Mouse (Mus musculus) fibroblast of lung, adult 2 months (primary cell): Measurements from ENCODE around the gene Zfp365.
A peak's percentile ranks its signal among the peaks of the same experiment; 100 is the strongest.

Source experiments
- DNase-seq: peaks from one replicate; pipeline ENCODE4 v3.0.0-alpha.2; 2011; ENCODE audit warnings: low read depth

Gene Zfp365

DNA sequence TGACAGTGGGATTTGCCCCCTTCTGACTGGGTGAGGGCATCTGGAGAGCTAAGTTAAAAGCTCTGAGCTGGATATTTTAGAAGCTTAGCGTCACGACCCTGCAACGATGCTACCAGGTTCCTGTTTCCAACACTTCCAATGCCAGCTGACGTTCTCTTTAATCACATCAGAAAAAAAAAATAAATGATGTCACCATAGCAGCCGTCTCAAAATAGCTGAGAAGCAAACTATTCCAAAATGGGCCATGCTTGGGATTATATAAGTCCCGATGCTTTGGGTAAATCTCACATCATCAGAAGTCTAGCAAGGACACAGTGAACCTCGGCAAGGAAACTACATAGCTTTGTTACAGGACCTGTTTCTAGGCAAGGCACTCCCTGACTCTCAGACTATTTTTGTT, 9.1 kb downstream of the Zfp365 start:
- DNase-seq = no peak

DNA sequence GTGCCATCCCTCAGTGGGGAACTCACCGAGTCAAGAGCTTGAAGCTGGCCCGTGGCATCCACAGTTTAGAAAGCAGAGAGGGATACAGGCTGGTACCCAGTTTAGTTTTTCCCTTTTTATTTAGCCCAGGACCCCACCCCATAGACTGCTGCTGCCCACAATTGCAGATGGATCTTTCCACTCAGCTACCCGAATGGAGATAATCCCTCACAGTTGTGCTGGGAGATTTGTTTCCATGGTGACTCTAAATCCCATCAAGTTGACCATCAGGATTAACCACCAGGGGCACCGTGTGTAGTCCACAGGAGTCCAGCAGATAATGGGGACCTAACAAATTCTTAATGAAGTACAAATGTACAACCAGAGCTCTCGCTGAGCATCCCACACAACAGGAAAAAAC, 11.3 kb downstream of the Zfp365 start:
- no peak for DNase-seq

DNA sequence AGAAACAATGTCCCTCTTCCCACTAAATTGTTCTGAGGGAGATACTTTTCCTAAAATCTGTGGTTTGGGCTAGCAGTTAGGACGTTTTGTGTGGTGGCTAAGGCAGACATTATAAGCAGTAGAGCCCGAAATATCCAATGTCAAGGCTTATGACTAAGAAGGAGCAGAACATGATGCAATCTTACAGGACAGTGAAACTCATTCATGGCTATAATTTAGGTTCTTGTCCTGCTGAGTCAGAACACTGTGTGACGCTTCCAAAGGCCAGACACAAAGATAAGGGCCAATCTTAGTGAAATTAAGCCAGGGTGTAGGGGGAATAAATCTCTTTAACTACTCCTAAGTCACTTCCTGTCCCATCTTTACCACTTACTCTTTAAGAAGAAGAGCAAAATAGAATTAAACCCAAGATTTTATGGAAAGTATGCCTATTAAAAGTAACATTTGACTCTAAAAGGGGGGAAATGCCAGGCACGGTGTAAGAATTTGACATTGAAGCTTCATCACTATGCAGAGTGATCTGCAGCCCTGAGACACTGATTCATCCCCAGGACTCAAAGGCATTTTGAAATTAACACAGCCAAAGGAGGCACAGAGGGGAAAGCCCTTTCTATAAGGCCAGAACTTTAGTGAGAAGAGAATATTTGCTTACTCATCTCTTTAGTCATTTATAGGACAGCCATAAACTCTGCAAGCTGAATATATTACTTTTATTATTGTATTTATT, 13.3 kb downstream of the Zfp365 start:
- peak; percentile 43 for DNase-seq

DNA sequence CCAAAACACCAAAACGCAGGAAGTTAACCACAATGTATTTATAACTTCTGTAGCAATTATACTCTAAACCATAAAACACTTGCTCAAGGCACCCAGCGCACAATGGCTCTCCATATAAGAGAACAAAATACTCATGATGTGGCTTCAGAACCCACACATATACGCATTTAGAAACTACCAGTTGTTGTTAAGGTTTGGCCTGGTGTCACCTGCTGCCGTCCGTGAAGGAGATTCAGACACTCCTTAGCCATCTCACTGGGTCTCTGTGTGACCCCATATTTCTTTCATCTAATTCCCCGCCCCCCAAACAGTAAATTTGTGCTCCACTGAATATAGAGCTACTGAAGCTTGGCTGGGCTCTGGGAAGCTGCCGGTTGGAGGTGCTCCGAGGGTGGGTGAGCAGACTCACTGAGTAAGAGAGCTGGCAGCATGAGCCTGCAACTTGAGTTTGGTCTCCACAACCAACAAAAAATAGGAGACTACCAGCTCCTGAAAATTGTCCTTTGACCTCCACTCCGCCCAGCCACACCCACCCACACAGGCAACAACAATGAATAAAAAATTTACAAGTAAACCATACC, 14.0 kb downstream of the Zfp365 start:
- no peak for DNase-seq

DNA sequence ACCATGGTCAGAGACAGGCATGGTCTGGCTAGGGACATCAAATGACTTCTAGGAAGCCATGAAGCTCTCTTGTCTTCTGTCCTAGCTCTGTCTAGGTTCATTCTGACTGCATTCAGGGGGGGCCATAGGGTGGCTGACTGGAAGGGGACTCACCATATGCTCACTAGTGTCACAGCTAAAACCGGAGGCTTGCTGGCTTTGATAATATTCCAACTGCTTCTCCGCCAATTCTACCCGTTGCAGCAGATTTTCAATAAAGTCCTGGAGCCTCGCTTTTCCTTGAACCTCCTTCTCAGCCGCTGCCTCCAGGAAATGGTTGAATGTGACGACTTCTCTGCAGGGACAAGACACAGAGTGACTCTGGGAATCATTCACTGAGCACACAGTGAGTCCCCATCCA, 15.2 kb downstream of the Zfp365 start:
- no peak for DNase-seq

DNA sequence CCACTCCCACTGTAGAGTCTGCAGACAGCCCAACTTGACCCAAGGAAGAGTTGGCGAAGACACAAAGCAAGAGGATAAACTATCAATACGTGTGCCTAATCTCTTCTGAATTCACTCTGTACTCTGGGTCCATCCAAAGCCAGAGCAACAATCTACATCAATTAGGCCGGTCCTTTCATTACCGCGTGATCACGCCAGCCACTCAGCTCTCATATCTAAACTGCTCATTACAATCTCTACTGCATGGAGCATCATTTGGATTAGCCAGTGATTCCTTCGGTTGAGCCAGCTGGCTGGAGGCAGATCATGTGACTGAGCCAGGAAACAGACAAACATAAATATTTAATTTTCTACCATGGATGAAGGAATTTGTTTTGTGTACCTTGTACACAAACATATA, 17.8 kb downstream of the Zfp365 start:
- DNase-seq = no peak

DNA sequence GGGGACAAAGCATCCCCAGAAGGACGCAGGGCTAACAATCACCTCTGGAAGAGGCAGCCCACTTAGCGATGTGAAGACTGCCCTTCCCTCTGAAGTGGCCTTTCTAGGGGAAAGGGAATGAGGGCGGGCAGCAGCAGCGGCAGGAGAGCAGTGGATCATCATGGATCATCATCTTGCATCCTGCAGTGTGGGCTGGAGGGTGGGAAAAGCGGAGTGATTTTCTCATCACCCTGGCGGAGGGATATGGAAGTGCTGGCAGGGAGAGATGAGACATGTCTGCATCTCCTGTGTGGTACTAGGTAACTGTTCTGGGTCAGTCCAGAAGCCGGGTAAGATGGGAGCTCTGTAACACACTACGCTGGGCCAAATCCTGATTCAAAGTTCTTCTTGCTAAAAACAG, 18.4 kb downstream of the Zfp365 start:
- no peak for DNase-seq

DNA sequence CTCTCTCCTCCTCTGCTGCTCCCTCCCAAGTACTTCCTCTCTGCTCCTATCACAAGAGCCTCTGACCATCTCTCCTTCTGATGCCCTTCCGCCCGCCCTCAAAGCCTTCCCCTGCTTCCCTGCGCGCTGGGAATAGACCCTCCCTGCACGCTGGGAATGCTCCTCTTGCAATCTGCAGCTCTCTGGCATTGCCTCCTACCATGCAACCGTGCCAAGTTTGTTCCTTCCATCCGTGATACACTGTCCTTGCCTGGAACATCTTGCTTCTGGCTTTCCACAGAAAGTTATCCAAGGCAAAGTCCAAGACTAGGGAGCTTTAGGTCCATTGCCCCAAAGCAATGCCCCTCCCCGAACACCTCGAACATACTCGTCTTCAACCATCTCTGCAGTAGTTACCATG, 19.2 kb downstream of the Zfp365 start:
- DNase-seq = no peak

DNA sequence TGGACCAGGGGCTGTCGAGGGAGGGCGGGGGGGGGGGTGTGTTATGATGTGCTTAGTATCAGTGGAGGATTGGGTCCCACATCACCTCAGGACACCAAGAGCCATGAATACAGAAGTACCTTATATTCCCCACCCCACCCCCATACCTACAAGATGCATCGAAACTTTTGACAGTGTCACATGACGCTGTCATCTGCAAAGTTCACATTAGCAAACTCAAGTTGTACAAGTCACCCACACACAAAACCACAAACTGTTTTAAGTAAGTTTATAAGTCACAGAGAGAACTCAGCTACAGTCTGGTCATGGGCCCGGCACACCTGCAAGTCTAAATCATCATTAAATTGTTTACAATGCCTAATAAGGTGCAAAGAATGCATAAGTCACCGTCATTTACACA, 21.3 kb downstream of the Zfp365 start:
- DNase-seq = no peak

DNA sequence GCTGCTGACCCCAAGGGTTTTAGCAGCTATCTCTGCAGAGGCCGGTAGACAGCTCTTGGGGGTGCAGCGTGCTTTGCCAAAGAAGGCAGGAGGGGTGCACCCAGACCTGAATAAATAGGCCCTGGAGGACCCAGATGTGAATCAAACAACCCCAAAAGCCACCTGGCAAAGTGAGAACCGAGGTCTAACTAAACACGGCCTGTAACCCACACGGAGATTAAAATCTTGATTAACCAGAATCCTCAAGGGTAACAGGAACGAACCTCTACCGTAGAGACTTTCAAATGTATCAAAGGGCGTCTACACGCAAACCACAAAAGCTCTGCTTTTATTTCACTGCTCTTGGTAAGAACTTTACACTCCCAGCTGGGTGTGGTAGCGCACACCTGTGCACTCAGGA, 24.5 kb downstream of the Zfp365 start:
- DNase-seq = no peak

DNA sequence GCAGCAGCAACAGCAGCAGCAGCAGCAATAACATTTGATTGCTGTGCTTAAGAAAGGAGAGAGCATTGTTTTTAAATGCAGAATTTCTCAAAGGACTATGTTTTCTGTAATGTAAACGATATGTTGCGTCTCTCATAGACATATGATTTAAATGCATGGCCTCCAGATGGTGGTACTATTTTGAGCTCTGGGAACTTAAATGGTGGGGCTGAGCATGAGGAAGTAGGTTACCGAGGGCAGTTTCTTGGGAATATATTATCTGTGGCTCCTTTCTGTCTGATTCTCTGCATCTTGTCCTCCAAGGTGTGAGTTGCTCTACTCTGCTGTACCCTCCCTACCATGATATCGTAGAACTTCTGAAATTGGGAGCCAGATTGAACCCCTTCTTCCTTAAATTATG, 31.8 kb downstream of the Zfp365 start:
- no peak for DNase-seq

DNA sequence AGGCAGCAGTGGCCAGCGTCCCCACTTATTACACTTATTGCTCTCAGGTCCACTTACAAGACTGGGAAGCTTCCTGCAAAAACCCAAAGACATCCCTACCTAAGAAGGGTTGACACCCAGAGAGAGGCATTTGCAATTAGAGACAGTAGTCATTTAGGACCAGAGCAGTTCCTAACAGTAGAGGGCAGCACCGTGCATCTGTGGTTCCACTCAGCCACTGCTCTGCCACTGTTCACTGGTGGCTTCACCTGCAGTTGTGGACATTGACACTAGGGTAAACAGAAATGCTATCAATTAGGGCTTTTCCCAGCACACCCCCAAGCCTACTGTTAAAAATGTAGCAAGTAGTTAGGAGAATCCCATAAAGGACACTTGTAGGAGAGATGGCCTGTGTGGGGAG, 40.7 kb downstream of the Zfp365 start:
- DNase-seq = no peak

DNA sequence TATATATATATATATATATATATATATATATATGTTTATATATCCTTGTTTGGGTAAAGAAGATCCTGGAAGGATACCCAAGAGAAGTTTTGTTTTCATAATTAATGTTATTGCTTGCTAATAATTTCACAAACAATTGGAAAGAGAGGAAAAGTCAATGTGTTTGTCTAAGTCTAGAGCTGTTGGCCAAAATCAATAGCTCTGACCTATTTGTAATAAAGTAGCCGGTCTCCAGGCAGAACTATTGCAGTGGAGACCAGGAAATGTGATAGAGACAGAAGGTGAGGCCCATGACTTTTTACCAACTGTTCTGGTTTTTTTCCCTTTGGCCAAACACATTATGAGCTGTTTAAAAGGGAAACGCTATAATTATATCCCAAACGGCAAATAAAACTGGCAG, 44.2 kb downstream of the Zfp365 start:
- no peak for DNase-seq

DNA sequence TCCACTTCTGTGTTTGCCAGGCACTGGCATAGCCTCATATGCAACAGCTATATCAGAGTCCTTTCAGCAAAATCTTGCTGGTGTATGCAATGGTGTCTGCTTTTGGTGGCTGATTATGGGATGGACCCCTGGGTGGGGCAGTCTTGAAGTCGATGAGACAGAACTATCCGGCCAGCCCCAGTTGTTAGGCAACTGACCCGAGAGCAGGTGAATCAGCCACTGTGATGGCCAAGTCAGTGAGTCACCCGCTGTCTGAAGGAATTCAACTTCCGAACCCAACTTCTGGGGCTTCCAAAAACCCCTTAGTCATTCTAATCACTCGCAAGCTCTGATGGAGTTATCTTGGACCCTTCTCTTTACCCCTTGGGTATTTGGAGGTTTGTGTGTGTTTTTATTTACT, 46.6 kb downstream of the Zfp365 start:
- peak; percentile 38 for DNase-seq

DNA sequence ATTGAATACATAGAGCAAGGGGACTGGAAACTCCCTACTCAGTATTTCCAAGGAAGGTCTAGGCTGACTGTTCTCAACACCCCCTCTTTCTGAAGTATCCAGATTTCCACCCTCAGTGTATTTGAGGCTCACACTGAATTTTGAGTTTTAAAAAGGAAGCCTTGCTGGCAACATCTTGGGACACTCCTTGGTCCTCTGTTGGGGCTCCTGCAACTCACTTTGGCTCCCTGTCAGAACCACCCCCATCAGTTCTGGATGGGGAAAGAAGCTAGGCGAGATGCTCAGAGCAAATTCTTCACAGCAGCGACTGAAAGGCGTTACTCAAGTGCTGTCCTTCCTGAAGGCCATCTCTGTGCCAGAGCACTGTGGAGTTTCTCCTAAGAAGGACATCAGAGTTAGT, 47.4 kb downstream of the Zfp365 start:
- DNase-seq = no peak

DNA sequence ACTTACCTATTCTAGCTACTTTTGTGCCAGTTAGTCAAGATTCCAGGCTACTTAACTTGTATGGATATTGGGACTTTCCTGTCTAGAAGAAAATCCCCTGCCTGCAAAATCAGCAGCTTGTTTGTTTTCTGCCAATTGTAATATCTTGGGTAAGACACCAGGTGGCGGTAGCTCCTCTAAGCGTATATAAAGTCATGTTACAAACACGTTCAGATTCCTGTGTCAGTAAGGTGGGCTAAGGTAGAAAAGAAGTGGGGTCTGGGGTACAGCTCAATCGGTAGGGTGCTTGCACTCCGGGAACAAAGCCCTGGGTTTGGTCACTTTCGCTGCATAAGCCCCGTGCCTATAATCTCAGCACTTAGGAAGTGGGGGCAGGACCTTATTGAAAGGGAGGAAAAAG, 50.1 kb downstream of the Zfp365 start:
- DNase-seq = no peak

DNA sequence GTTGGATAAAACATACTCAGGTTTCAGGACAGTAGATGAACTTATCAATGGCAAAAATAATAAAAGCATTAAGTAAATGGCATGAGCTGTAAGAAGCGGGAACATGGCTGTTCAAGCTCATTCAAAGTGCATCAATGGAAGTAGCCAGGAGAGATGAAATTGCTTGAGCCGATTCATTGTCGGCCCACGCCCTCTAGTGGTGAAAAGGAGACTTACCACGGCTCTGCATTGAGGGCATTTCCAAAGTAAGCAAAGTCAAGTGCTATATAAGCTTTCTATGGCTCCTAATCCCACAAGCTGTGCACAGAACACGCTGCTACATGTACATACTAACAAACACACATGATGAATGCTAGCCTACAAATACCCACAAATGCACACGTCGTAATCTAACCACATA, 53.6 kb downstream of the Zfp365 start:
- DNase-seq = peak; percentile 44

DNA sequence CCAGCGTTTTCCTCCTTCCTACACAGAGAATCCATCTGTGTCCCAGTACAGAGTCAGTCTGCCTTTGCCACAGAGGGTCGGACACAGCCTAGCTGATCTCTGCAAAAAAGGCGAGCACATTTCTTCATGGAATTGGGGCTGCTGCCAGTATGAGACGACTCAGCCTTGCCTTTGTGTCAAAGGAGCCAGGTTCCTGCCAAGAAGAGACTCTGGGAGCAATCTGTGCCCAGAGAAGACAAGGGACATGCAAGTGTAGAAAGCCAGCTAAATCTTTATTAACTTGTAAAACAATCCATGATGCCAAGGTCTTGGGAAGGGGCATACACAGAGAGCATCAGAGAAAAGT, 54.9 kb downstream of the Zfp365 start:
- no peak for DNase-seq

DNA sequence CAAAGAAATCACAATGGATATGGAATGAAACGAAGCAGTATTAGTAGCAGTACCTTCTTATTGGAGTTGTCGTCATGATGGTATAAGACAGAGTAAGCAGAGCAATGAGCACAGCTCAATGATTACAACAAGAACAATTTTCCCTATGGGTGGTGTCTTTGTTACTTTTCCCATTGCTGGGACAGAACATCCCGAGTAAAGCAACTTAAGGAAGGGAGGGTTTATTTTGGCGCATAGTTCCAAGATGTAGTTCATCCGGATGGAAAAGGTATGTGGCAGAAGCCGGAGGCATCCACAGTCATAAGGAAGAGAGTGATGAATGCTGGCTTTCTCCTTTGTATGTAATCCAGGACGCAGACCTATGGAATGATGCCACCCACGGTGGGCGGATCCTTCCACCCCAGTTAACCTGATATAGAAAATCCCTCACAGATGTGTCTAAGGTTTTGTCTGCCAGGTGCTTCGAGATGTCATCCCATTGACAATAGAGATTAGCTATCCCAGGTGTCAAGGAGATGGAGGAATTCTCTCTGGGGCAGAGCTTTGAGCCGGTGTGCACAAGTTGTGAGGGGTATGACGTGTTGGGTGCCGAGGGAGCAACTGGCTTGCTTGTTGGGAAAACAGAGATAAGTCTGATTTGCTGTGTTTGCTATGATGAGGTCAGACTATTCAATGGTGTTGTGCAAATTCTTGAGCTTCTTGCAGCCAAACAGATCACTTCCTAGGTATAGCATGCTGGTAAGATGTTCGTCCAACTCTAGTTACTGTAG, 55.5 kb downstream of the Zfp365 start:
- no peak for DNase-seq

DNA sequence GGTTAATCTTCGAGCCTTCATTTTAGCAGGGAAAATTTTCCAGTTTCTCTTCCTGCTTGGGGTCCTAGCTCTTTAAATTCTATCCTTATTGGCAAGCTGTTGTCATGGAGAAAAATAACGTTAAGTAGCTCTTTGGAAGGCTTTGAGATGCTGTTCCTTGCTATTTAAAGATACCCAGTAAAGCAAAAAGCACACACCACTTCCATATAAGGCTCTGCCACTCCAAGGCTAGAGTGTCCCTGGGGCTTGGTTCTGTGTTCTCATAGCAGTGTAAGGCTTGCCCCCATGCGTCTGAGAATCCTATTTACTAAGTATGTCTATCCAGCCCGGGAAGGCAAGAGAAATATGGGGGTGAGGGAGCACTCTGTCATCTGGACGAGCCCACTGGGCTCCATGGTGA, 56.7 kb downstream of the Zfp365 start:
- DNase-seq = no peak

DNA sequence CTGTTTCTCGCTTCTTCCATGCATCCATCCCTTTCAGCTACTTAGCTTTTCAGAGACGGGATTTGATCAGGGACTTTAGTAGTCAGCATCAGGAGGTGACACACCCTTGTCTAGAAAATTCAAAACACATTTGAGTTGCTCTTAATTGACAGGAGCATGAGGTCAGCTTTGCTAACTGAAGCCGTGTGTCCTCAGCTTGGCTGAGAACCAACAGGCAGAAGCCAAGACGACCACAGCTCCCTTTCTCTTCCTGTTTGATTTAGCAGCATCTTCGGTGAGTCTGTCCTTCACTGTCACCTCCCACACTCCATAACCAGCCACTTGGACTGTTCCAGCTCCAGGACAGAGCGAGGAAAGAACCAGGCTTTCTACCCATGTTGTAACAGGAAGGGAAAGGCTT, 60.1 kb downstream of the Zfp365 start:
- DNase-seq = no peak

DNA sequence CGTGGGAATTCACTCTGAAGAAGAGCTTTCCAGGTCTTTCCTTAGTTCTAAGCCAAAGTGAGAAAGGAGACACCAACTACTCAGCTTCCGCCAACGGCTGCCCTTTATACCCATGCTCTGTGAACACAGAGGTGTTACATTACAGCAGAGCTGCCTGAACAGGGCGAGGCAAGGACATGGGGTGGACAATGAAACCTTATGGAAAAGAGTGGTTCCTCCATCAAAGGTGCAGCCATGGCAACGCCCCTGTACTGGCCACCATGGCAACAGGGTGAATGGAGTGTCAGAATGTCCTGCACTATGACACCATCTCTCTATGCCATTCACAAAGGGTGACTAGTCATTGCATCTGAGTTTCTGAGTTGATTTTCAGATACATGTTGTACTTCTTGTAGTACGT, 61.4 kb downstream of the Zfp365 start:
- no peak for DNase-seq

DNA sequence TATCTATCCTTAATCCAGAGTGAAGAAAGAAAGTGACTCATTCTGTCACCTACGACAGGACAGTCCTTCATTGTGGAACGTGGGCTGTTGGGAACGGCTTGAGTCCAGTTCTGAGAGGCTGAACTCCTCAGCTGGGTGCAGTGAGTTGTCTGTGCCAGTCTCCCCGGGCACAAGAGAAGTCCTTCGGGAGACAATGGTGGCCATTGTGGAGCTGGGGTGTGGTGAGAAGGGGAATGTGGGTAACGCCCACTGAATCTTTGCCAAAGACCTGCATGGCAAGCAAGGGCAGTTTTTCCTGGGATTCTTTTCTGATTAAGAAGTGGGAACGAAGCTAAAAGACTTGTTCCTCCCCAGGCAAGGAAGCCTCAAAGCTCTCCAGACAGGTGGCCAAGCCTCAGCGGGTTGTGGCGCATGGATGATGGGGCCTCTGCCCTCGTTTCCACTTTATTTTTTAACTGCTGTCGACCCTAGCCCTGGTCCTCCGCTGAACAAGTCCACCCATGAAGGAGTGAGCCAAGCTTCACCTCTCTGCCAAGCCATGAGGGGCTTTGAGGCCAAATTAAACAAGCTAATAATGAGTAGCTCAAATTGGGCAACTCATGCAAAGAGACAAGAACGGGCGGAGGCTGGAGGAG, 66.3 kb downstream of the Zfp365 start:
- DNase-seq = peak; percentile 50
